Mouse (Mus musculus) limb, embryonic 15.5 days (tissue): ENCODE measurements around the gene Slit3. TPM values are rescaled to one million over a fixed set of nuclear protein-coding genes. Genes with fewer than 3 reads are reported as not detected.

Source experiments
- ATAC-seq: fragments of 200-750 bp; cut with Nextera tagmentation; 2 replicates; pipeline ENCODE4 v1.8.0; 2017; ENCODE audit warnings: low read depth, moderate TSS enrichment; ENCODE audit not compliant: insufficient number of reproducible peaks, low FRiP score, low TSS enrichment
- H3K27ac ChIP-seq: fragments of 300-500 bp; sonication (generic); 2 replicates; pipeline ENCODE4 v1.5.1; 2015; ENCODE audit warnings: moderate library complexity, mild to moderate bottlenecking, inconsistent platforms
- H3K27me3 ChIP-seq: fragments of 300-500 bp; sonication (generic); 2 replicates; pipeline ENCODE4 v1.6.1; 2015; ENCODE audit warnings: inconsistent platforms
- H3K36me3 ChIP-seq: fragments of 300-500 bp; sonication (generic); 2 replicates; pipeline ENCODE4 v1.6.1; 2015; ENCODE audit warnings: inconsistent platforms
- H3K4me1 ChIP-seq: fragments of 300-500 bp; sonication (generic); 2 replicates; pipeline ENCODE4 v1.6.1; 2015; ENCODE audit warnings: inconsistent platforms
- H3K4me2 ChIP-seq: fragments of 300-500 bp; sonication (generic); 2 replicates; pipeline ENCODE4 v1.6.1; 2015; ENCODE audit warnings: mild to moderate bottlenecking, inconsistent platforms
- H3K4me3 ChIP-seq: fragments of 300-500 bp; sonication (generic); 2 replicates; pipeline ENCODE4 v1.5.1; 2015; ENCODE audit warnings: mild to moderate bottlenecking, inconsistent platforms
- H3K9ac ChIP-seq: fragments of 300-500 bp; sonication (generic); 2 replicates; pipeline ENCODE4 v1.6.1; 2015; ENCODE audit warnings: inconsistent platforms
- H3K9me3 ChIP-seq: fragments of 300-500 bp; sonication (generic); 2 replicates; pipeline ENCODE4 v1.6.1; 2016; ENCODE audit warnings: inconsistent platforms
- WGBS: fragments of 180-500 bp; shearing (Covaris S2); methylation state at CpG from one replicate; pipeline ENCODE4 v1.1.7; 2015; 5-methylcytosine and 5-hydroxymethylcytosine counted together
- polyA plus RNA-seq: library from polyadenylated mRNA; unstranded; fragments of >200 nt; fragmentation: Nextera tagmentation; extraction: Ambion mirVana; gene quantifications from 2 replicates; pipeline ENCODE4 v1.2.1, GENCODE M21; 2015

The Slit3 gene
- polyA plus RNA-seq, 1 experiment from 2014 or later, result 20.8 TPM

DNA sequence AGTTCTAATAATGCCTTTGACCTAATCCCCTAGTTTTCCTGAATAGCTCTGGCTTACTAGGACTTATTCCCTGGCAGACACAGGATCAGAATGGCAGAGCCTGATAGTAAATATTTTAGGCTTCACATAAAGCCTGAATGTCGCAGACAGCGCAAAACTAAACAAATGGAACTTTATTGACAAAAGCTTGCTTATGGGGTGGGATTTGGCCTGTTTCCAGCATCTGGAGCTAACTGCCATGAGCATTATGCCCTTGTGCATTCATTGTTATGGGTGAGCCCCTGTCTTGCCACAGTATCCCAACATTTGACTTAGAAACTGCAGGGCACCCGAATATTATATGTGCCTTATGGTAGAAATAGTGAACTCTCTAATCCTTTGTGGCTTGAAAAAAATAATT, 438.4 kb downstream of the Slit3 start:
- Histone ChIP-seq H3K27me3 (no peaks in the 10 kb centered on the region), H3K4me3 (no peak overlapping the region), H3K27ac (no peak overlapping the region), H3K4me2 (no peak overlapping the region), H3K4me1 (peaks cover 38% of the 10 kb centered on the region), H3K9me3 (no peaks in the 10 kb centered on the region), H3K9ac (no peak overlapping the region), H3K36me3 (no peaks in the 10 kb centered on the region)
- WGBS, result 65% methylated on average over 3 of the region's 3 CpGs
- no peak for ATAC-seq

DNA sequence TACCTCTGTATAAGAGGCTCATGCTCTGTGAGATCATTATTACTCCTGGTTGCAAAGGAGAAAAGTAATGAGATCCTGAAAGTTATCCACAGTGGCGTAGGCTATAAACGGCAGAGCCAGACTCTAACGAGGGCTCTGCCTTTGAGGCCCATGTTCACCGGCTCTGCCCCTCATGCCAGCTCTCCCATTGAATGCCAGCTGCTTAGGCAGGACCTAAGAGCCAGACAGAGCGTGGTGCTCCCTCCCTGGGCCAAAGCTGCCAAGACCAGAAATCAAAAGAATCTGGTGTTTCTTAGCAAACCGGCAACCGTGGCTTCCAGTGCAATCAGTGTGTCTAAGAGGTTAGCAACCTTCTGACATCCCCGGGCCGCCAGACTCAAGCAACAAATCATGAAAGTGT, 440.7 kb downstream of the Slit3 start:
- Histone ChIP-seq H3K4me2 (no peak overlapping the region), H3K4me1 (peaks cover 42% of the 10 kb centered on the region), H3K9ac (no peak overlapping the region), H3K4me3 (no peak overlapping the region), H3K27me3 (no peaks in the 10 kb centered on the region), H3K36me3 (no peaks in the 10 kb centered on the region), H3K9me3 (no peaks in the 10 kb centered on the region), H3K27ac (0 out of 2 replicates have a peak overlapping the region, but pooled peaks have one; percentile 7)
- ATAC-seq, result no peak
- WGBS, result 36% methylated on average over 9 of the region's 9 CpGs

- ATAC-seq, result no peak
- Histone ChIP-seq H3K9me3 (no peaks in the 10 kb centered on the region), H3K9ac (no peak overlapping the region), H3K27me3 (no peaks in the 10 kb centered on the region), H3K4me1 (peaks cover 31% of the 10 kb centered on the region), H3K4me2 (no peak overlapping the region), H3K36me3 (no peaks in the 10 kb centered on the region), H3K4me3 (no peak overlapping the region), H3K27ac (no peak overlapping the region)
- WGBS, result 67% methylated on average over 6 of the region's 6 CpGs
Measured at GRCm38 (mm10) chr11:35565322-35565721, 444.3 kb downstream of the Slit3 start.

DNA sequence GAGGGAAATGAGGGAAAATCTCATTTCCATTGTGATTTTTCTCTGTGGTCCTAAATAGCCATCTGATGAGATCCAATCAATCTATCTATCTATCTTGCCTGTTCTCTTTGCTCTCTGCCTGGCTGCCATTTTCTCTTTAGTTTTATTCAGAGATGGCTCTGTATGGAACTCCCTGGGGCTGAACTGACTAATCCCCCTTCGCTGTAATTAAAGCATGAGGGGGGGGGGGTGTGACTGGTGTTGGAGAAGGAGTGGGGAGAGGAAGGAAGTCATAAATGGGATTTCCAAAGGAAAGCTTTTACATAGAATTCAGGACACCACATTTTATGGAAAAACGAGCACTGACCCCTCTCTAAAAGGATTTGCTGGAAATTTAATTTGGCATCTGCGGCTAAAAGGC, 445.7 kb downstream of the Slit3 start:
- Histone ChIP-seq H3K9me3 (no peaks in the 10 kb centered on the region), H3K9ac (no peak overlapping the region), H3K4me2 (no peak overlapping the region), H3K27me3 (no peaks in the 10 kb centered on the region), H3K4me3 (no peak overlapping the region), H3K4me1 (peaks cover 26% of the 10 kb centered on the region), H3K36me3 (no peaks in the 10 kb centered on the region), H3K27ac (no peak overlapping the region)
- no peak for ATAC-seq
- 35% methylated on average over 3 of the region's 3 CpGs for WGBS

DNA sequence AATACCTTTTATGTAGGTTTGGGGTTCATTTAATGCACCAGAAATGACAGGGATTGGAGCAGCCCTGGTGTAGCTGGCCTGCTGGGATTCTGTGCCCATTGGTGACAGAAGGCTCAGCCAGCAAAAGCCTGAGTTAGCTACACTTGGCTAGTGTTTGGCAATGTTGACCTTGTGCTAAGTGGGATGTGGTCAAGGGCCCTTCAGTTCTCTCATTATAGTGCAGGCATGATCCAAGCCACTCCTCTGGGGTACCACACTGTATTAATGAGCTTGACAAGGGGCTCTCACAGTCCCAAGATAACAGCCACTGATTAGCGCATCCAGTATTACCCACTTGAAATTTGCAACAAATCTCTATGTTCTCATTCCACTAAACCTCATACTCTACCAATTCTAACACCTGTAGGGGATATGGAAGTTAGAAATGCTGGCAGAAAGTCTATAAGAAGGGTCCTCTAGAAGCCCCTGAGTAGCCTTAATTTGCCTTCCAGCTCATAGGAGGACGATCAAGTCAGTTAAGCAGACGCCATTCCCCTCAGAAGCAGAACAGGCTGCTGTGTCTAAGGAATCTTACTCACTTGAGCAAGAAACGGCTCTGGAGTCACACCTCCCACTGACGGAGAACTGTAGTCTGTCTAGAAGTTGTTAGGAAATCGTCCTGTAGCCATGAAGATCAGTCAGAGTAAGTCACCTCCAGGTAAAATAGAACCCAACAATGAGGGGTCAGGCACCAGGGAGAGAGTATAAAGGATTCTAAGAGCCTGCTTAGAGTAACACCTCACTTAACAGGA, 448.3 kb downstream of the Slit3 start:
- H3K27ac ChIP-seq, result no peak overlapping the region
- no peak overlapping the region for H3K4me2 ChIP-seq
- no peak for ATAC-seq
- H3K9ac ChIP-seq, result no peak overlapping the region
- 69% methylated on average over 6 of the region's 6 CpGs for WGBS
- H3K36me3 ChIP-seq, result no peaks in the 10 kb centered on the region
- H3K4me3 ChIP-seq, result no peak overlapping the region
- H3K4me1 ChIP-seq, result peaks cover 9% of the 10 kb centered on the region; the same call in 1 of the 2 replicates
- no peaks in the 10 kb centered on the region for H3K9me3 ChIP-seq
- no peaks in the 10 kb centered on the region for H3K27me3 ChIP-seq

DNA sequence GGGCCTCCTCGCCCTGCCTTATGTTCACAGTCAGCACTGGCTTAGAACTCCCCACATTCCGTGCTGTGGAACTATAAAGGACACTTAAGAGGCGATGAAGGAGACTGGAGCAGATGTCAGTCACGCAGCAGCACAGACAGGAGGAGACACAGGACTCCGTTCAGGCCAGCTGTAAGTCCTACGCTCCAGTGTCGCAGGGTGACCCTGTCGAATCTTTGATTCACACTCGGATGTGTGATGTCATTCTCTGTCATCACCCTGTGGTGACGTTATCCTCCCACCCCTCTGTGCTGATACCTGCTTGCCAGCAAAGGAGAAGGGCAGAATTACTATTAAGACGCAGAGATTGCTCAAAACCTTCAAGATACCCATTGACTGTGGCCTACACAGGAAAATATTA, 448.9 kb downstream of the Slit3 start:
- WGBS, result 79% methylated on average over 11 of the region's 11 CpGs
- no peak for ATAC-seq
- no peak overlapping the region for H3K4me2 ChIP-seq

DNA sequence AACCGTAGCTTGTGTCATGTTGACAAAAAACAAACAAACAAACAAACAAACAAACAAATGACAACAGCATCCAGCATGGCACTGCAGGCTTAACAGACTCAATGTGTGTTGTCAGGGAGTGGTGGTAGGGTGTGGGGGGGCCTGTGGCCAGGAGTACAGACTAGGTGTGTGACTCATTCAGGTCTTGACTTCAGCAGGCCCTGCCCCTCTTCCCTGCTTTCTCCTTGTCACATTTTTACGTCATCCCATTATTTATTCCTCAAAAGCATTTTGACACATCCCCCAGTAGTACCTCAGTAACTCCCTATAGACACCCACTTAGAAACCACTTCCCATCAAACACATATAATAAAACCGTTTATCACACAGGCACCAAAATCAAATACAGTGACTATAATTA, 450.9 kb downstream of the Slit3 start:
- no peaks in the 10 kb centered on the region for H3K27me3 ChIP-seq
- H3K9ac ChIP-seq, result no peak overlapping the region
- peaks cover 4% of the 10 kb centered on the region; the same call in 1 of the 2 replicates for H3K4me1 ChIP-seq
- no peaks in the 10 kb centered on the region for H3K9me3 ChIP-seq
- WGBS, result 77% methylated on average over 3 of the region's 3 CpGs
- H3K27ac ChIP-seq, result no peak overlapping the region
- no peak overlapping the region for H3K4me3 ChIP-seq
- no peaks in the 10 kb centered on the region for H3K36me3 ChIP-seq
- no peak overlapping the region for H3K4me2 ChIP-seq
- ATAC-seq, result no peak

More for the DNA sequence above, 448.9 kb downstream of the Slit3 start:
- H3K9ac ChIP-seq, result no peak overlapping the region
- H3K36me3 ChIP-seq, result no peaks in the 10 kb centered on the region
- H3K27ac ChIP-seq, result no peak overlapping the region
- peaks cover 9% of the 10 kb centered on the region; the same call in 1 of the 2 replicates for H3K4me1 ChIP-seq
- H3K4me3 ChIP-seq, result no peak overlapping the region
- H3K9me3 ChIP-seq, result no peaks in the 10 kb centered on the region
- H3K27me3 ChIP-seq, result no peaks in the 10 kb centered on the region

DNA sequence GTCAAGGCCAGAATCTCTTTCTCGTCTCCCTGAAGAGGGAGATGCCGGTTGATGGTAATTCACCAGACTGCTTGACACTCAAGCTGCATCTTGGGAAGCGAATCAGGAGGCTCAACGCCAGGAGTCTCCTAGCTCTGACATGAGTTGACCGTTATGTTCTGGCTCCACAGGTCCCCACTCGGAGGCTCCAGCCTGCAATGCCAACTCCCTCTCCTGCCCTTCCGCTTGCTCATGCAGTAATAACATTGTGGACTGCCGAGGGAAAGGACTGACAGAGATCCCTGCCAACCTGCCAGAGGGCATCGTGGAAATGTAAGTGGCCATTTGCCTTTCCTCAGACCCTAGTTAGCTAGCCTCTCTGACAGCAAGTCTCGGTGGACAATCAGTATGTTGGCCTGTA, 457.8 kb downstream of the Slit3 start:
- Histone ChIP-seq H3K27ac (no peak overlapping the region), H3K9ac (no peak overlapping the region), H3K4me3 (no peak overlapping the region), H3K9me3 (no peaks in the 10 kb centered on the region), H3K4me2 (no peak overlapping the region), H3K27me3 (no peaks in the 10 kb centered on the region), H3K36me3 (no peaks in the 10 kb centered on the region), H3K4me1 (peaks cover 5% of the 10 kb centered on the region; the same call in 1 of the 2 replicates)
- ATAC-seq, result no peak
- WGBS, result 87% methylated on average over 10 of the region's 10 CpGs

DNA sequence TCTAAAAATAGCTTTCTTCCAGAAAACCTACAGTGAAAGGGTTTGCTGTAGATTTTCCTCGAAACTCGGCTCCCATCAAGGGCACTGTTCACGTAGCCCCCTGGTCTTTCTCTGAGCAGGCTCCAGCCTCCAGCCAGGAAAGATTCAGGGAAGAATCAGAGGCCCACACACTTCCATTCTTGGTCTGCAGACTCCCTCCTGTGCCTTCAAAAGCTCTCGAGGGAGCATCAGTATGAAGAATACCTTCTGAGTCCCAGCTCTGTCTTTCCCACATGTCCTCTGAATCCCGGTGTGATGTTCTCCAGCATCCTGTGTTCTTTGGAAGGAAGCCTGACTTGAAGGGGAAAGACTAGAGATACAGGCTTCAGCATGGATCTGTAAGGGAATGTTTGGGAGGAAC, 461.6 kb downstream of the Slit3 start:
- no peak for ATAC-seq
- no peak overlapping the region for H3K27ac ChIP-seq
- WGBS, result 67% methylated on average over 5 of the region's 5 CpGs

DNA sequence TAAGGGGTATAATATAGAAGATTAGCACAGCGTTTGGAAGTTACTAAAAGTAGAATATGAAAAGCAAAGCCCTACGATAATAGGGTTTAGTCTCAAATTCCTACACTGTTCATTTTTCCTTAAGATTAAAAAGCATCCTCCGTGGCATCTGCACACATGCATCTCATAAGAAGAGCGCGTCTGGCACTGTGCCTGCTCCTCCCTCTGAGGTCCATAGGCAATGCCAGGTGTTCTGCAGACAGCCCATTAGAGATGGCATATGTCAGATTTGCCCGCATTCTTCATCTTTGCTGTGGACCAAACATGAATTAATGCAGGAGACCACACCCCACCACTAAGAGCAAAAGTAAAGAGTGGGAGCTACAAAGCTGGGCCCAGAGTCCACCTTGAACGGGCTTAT, 462.6 kb downstream of the Slit3 start:
- H3K9ac ChIP-seq, result no peak overlapping the region
- H3K4me2 ChIP-seq, result no peak overlapping the region
- H3K9me3 ChIP-seq, result no peaks in the 10 kb centered on the region
- H3K4me3 ChIP-seq, result no peak overlapping the region
- no peak for ATAC-seq
- H3K27ac ChIP-seq, result no peak overlapping the region
- WGBS, result 84% methylated on average over 7 of the region's 7 CpGs
- H3K27me3 ChIP-seq, result no peaks in the 10 kb centered on the region
- 0 out of 2 replicates have a peak, but pooled peaks cover 4% of the 10 kb centered on the region for H3K36me3 ChIP-seq
- H3K4me1 ChIP-seq, result peaks cover 7% of the 10 kb centered on the region; the same call in 1 of the 2 replicates

More for the DNA sequence above, 461.6 kb downstream of the Slit3 start:
- Histone ChIP-seq H3K4me3 (no peak overlapping the region), H3K9ac (no peak overlapping the region), H3K36me3 (no peaks in the 10 kb centered on the region), H3K4me2 (no peak overlapping the region), H3K9me3 (no peaks in the 10 kb centered on the region), H3K4me1 (peaks cover 7% of the 10 kb centered on the region; the same call in 1 of the 2 replicates), H3K27me3 (no peaks in the 10 kb centered on the region)

GRCm38 (mm10) chr11:35587174-35587959, 466.3 kb downstream of the Slit3 start:
- Histone ChIP-seq H3K36me3 (0 out of 2 replicates have a peak, but pooled peaks cover 6% of the 10 kb centered on the region), H3K9ac (no peak overlapping the region), H3K4me1 (peaks cover 2% of the 10 kb centered on the region; the same call in 1 of the 2 replicates), H3K27ac (no peak overlapping the region), H3K4me3 (no peak overlapping the region), H3K4me2 (no peak overlapping the region), H3K27me3 (no peaks in the 10 kb centered on the region), H3K9me3 (no peaks in the 10 kb centered on the region)
- no peak for ATAC-seq
- WGBS, result 75% methylated on average over 13 of the region's 13 CpGs

DNA sequence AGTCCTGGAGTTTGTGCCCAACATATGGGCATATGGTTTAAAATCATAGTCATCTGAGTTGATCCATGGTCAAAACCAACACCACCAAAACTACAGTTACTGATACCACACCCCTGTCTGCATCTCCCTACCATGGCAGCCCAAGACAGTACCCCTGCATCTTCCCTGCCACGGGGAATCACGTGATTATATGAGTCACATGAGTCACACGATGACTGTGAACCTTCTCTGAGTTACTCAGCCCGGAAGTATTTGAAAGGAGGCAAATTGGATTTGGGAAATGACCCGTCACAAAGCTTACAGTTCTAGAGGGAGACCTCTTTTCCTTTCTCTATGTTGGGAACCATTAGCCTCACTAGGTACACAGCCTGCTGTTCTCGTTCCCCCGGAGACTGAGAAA, 468.9 kb downstream of the Slit3 start:
- Histone ChIP-seq H3K4me1 (0 out of 2 replicates have a peak, but pooled peaks cover 2% of the 10 kb centered on the region), H3K9me3 (no peaks in the 10 kb centered on the region), H3K27ac (no peak overlapping the region), H3K4me2 (no peak overlapping the region), H3K36me3 (0 out of 2 replicates have a peak, but pooled peaks cover 6% of the 10 kb centered on the region), H3K9ac (no peak overlapping the region), H3K27me3 (no peaks in the 10 kb centered on the region), H3K4me3 (no peak overlapping the region)
- 88% methylated on average over 7 of the region's 7 CpGs for WGBS
- ATAC-seq, result no peak
